Mouse (Mus musculus) mouse embryonic stem cell (cell line): ENCODE data around the gene Pcdh9.

Experiments
- in situ Hi-C, 2 experiments: fragments of 300-500 bp; cut with MboI; formaldehyde crosslinking; loops; 1 replicate in 1 of 2; 3 replicates in 1 of 2; pipeline ENCODE4 v1.14.3; 2019 to 2020; ENCODE audit warnings: low sequenced_read_pairs in 2 of 2, low pct_unique_long_range_greater_than_20kb in 1 of 2, mixed read lengths in 1 of 2; ENCODE audit not compliant: unreplicated experiment in 1 of 2

Gene Pcdh9

DNA sequence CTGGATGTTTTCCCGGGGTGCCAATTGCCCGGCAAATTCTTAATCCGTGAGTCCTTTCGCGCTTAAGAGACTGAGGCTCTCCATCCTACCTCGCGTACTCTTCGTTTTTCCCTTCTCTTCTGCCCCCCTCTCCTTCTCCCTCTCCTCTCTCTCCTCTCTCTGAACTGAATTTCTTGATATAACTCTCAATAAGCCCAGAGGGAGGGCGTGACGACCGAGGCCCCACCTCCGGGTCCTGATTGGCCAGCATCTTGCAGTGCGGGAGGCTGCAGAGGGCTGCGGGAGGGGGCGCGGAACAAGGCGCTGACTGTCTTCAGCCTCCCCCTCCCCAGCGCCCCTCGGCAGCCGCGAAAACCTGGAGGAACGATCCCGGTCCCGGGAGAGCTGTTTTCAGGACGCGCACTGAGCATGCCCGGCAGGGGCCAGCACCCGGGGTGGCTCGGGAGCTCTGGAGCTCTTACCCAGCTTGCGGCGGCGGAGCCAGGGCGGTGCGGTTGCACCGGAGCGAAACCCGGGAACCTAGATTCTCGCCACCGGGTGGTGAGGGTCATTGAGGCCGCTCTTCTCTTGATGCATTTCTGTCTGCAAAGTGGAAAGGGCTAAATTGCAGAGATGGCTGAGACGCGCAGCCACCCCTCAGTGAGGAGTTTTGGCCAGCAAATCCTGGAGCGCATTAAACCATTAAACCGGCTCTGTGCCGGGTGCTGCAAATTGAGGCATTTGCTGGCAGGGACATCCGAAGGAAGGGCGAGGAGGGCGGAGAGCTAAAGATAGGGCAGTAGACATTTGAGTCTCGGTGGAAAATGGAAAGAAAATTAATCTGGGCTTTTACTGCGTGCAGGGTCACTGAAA, at the start of gene Pcdh9:
TSS of gene Pcdh9 (minus strand) at position 161 of the 852 bp plus-strand sequence.
- in situ Hi-C loops: loop anchor here in 1 of 2 experiments (25.0 kb wide), 1 partner anchor 578 kb away; no protein-coding TSS in a partner anchor

DNA sequence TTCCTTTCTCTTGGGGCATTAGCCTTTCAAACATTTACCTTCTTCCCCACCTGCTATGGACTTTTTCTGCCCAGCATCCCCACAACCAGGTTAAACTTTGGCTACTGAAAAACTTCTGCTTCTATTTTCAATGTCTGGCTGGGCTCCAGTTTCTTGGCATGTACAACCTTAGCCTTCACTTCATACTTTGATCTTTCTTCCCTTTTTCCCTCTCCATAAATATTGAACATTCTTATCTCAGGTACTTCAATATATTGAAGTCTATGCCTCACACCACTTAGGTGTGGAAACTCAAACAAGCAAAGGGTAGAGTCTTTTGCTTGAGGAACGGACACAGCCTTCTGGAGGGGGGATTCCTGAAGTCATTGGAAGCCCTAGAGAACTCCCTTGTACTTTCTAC, 16.4 kb upstream of the Pcdh9 start:
- in situ Hi-C loops: no loop called here

DNA sequence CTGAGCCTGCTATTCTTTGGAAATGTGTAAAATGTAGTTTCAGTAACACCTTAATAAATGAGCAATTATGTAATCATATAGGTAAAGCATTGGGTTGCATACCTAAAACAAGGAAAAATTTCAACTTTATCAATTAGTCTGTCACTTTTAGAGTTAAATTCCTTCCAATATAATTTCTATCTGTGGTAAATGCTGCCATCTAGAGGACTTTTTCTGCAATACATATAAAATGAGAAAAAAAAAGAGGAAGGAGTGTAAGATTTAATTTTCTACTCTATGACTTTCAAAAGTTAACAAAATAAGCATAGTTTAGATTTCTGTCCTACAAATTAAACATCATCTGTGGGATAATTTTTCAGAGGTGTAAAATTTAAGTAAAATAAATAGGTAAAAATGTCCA, 8.1 kb upstream of the Pcdh9 start:
- in situ Hi-C loops: loop anchor here in 1 of 2 experiments (25.0 kb wide), 1 partner anchor 586 kb away; no protein-coding TSS in a partner anchor

DNA sequence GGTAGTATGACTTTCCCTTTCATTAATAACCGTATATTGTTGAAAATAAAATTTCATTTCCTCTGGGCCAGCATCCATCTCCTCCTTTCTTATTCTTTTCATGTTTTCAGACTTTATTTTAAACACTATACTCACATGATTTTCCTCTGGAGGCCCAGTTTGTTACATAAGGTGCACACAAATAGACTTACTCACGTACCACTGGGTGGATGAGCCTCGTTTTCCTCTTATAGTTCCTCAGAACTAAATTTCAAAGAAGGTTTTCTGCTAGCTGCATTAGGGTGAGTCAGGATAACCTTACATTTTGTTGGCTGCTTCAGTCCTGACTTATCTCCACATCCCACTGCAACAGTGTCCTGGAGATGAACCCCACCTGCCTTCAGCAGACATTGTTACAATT, 4.7 kb upstream of the Pcdh9 start:
- in situ Hi-C loops: loop anchor here in 1 of 2 experiments (25.0 kb wide), 1 partner anchor 583 kb away; no protein-coding TSS in a partner anchor

DNA sequence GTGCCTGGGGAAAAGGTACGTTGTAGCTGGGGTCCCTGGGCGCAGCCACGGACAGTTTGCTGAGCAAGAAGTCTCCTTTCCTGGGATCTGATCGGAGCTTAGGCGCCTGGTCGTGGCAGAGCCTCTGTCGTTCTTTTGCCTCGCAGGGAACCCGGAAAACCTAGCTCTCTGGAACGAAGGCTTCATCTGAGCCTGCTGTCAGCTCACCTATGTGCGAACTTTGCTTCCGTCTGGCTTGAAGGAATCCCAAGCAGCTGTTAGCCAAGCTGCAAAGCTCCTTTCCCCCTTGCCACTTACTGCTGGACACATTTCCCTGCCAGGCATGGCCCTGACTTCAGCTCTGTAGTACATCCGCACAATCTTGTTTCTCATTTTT, 880 bp upstream of the Pcdh9 start:
- in situ Hi-C loops: loop anchor here in 1 of 2 experiments (25.0 kb wide), 1 partner anchor 579 kb away; no protein-coding TSS in a partner anchor

DNA sequence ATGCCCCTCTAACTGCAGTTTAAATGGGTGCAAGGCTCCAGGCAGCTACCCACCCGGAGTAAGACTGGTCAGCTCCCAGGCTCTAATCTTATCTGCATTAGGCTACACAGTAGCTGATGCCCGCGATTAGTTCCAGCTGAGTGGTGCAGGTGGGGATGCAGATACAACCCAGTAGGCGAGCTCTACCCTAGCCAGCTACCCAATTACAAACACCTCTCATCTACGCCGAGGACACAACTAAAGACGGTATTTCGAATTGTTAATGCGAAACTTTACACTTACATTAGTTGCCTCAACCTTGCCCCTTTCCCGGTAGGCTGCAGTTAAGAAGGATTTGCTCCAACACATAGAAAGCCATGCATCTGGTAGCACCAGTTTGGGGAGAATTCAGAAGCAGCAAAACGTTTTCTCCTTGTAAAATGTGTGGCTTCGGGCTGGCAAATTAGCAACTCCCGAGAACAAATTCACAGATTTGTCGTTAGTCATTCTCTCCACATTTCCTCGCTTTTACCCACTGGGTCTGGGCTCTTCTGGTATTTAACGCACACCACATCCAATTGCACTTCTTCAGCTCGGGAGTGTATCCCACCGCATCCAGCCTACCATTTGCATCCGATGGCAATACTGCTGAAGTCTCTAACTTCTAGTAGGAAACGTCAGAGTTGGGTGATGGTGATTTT, 500 bp downstream of the Pcdh9 start:
- in situ Hi-C loops: loop anchor here in 1 of 2 experiments (25.0 kb wide), 1 partner anchor 578 kb away; no protein-coding TSS in a partner anchor

DNA sequence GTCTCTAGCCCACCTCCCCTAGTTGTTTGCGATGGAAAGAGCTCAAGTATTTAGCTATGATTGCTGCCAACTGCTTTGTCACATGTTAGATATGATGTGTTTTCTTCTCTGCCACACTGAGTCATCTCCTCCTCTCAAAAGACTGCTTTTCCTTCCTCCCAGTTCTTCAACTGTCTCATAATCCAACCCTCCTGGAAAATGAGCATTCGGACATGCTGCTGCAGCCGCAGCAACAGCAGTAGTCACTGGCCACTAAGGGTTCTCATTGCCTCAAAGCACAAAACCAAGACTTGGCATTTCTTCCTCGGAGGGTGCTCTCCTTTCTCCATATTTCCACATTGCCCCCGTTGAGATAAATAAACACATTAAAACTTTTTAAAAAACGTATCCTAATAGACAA, 1.2 kb downstream of the Pcdh9 start:
- in situ Hi-C loops: loop anchor here in 1 of 2 experiments (25.0 kb wide), 1 partner anchor 577 kb away; no protein-coding TSS in a partner anchor

DNA sequence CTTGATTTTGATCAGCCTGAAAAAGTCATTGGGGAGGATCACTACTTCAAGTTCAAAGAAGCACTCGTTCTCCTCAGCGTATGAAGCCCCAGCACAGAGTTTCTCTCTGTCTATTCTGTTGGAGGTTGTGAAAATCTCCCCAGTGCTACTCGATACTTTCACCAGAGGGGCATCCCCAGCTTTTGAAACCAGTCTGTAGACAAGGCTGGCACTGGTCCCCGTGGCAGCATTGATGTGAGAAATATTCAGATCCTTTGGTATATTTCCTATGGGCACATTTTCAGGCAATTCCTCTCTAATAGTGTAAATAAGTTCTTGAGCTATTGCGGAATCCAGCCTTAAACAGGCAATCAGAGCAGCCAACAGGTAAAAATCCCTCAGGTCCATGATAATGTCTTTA, 2.1 kb downstream of the Pcdh9 start:
- in situ Hi-C loops: loop anchor here in 1 of 2 experiments (25.0 kb wide), 1 partner anchor 576 kb away; no protein-coding TSS in a partner anchor

DNA sequence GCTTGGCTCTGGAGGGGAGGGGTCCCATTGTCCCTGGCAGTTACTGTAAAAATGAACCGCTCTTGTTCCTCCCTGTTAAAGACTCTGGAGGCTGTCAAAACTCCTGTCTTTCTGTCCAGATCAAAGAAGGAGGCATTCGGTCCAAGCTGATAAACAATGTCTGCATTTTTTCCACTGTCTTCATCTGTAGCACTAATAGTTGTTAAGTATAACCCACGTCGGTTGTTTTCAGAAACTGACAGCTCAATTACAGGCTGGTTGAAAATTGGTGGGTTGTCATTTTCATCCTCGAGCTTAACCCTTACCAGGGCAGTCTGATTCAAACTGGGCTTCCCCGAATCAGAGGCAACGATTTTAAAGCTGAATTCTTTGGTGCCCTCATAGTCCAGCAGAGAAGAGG, 3.4 kb downstream of the Pcdh9 start:
- in situ Hi-C loops: loop anchor here in 1 of 2 experiments (25.0 kb wide), 1 partner anchor 575 kb away; no protein-coding TSS in a partner anchor

DNA sequence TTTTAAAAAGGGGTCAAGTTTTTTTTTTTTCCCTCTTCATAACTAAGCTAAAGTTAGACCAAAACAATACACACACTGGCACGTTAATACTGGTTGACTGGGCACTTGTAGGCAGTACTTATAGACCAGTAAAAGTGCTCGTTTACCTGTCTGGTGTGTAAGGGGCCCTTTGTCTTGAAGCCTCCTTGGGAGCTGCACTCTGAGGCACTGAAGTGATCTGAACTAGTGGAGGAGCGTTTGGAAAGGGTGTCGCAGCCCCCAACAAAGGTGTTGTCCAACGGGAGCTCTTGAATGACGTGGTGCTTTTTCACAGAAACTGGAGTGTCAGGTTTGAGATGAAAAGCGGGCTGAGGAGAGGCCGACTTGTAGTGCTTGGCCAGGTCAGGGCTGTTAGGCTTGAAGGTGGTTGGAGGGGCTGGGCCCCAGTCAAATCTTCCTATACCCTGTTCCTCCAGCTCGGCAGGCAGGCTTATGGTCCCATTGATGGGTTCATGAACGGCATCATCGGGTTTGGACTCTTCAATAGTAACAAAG, 4.9 kb downstream of the Pcdh9 start:
- in situ Hi-C loops: loop anchor here in 1 of 2 experiments (25.0 kb wide), 1 partner anchor 573 kb away; no protein-coding TSS in a partner anchor

DNA sequence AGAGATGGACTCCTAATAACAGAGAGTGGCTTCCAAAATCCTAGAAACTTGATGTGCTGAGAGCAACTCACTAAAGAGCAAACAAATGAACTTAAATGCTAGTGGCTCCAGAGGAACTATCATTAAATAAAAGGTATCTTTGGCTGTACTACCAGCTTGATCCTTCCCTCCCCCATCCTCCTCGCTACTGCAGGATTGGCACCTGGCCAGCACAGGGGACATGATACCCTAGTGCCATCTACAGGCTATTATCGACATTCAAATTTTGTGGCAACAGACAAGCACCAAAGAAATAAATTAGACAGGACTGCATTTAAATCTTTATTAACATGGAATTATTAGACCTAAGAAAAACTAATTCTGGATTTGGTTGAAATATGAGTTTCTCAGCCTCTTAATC, 6.0 kb downstream of the Pcdh9 start:
- in situ Hi-C loops: loop anchor here in 1 of 2 experiments (25.0 kb wide), 1 partner anchor 572 kb away; no protein-coding TSS in a partner anchor

DNA sequence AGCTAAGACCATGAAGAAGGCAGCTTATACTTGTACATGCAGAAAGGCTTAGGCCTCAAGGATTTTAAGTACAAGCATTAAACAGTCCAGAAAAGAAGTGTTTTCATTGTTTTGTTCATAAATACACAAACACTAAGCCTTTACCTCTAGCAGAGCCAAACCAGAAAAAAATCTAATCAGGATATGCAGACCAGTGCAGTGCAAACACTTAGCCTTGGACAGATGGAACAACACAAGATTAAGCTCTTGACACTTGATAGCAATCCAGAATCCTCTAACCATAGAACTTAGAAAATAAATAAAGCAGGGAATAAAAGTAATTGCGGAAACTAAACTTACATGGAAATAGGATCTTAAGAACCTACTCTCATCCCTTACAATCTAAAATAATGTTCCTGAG, 10.4 kb downstream of the Pcdh9 start:
- in situ Hi-C loops: loop anchor here in 1 of 2 experiments (25.0 kb wide), 1 partner anchor 568 kb away; no protein-coding TSS in a partner anchor

DNA sequence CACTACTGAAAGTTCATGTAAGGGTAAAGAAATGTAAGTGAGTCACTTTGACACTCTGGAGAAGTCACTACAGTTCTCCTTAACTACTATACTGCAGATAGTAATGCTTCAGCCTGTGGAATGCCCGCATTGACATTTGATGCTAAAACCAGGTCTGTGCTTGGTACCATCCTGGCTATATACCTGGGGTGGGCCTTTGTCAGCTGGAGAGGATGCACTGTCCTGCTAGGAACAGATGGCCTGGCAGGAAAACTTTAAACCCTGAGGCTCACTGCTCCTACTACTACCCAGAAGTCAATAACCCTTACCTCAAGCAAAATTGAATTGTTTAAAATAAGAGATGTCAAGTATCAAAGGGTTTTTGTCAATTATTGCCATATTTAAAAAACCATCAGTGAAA, 14.5 kb downstream of the Pcdh9 start:
- in situ Hi-C loops: loop anchor here in 1 of 2 experiments (25.0 kb wide), 1 partner anchor 564 kb away; no protein-coding TSS in a partner anchor

DNA sequence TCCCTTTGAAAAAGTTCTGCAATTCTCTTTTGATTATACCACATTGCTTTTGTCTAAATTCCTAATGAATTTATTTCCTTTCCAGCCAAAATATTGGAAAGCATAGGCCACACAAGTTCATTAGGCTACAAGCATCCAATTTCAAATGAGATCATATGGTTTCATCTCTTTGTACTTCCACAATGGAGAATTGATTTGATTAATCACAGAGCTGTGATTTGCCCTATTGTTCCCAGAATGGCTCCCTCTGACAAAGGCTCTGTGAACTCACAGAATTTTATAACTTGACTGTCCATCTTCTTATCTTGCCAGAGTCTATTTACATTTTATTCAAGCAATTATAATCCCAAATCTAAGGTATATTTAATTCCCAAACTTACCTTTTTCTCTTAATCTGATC, 22.3 kb downstream of the Pcdh9 start:
- in situ Hi-C loops: no loop called here

DNA sequence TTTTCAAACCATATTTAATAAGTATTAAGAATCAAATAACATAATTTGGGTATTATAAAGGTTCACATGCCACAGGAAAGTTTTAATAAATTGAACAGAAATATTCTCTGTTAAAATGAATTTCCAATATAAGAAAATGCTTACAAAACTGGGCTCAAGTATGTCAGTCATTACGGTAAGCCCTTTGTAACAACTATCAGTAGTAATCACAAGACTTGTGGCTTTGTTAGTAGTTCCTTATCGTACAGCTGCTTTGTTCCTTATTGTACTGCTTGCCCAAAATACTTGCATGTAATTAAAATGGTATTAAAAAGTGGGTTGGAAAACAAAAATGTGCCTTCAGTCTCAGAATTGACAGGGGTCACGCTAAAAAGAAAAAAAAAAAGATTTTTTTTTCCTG, 32.4 kb downstream of the Pcdh9 start:
- in situ Hi-C loops: no loop called here

DNA sequence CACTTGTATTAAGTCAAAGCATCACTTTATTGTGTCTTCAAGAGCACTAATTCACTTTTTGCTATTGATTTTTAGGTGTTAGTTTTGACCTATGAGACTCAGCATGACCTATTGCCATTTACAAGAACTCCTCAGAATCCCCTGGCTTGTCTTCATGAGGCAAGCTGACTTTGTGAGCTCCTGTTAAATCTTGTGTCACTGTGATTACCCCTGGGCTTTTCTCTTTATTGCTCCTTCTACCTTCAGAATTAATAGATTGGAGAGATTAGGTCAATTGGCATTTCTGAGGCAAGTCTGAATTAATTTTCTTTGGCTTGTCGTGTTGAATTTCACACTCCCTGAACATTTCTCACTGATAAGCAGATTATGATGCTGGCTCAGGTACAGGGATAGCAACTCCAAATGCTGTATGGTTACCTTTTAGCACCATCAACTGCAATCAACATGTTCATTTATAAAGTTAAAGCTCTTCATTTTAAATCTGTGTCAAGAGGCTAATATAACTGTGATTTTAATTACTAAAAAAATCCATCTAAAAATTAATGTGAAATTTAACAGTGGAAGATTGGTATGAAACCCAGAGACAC, 44.3 kb downstream of the Pcdh9 start:
- in situ Hi-C loops: no loop called here

DNA sequence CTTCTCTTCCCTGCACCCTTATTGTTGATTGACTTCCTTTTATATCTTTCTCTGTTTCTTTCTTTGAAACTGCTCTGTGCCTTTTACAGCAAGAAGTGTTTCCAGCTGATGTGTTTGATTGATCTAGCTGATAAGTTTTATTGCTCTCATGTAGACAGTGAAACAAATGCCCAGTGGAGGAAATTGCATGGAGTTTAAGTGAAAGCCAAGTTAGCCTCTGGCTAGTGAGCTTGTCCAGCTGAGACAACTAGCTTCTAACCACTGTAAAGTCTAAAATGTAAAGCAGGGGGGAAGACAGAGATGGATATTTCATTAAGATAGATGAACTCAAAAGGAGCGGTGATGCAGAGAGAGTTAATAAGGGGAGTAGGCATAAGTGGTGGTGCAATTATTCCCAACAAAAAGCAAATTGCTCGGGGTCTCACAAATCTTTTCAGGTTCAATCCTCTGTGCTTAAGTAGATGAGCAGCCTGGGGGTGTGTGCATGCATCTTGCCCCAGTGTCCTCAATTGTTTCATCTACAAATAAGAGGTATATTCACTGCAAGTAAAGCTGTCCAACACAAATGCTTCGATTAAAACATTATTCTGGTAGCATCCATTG, 47.7 kb downstream of the Pcdh9 start:
- in situ Hi-C loops: no loop called here

DNA sequence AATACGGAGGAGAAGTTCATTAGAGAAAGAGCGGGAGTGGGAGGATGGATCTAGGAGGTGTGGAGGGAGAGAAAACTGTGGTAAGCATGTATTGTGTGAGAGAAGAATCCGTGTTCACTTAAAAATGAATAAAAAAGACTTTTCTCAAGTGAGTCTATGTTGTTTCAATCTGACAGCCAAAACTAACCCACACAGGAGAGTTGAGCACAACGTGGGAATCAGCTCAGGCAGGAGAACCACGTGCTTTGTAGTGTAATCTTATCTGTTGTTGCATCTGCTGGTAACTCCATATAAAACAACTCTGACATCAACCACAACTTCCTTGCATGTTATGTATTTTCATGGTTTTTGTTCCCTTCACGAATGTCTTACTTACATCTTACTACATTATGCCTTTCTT, 58.0 kb downstream of the Pcdh9 start:
- in situ Hi-C loops: no loop called here
